Mouse (Mus musculus): ENCODE data around the gene Ero1lb. TPM values are rescaled to one million over a fixed set of nuclear protein-coding genes. Genes with fewer than 3 reads are reported as not detected.
"Not testable (repeated sequence)": the region's sequence is repeated elsewhere in the genome, so short reads cannot be mapped to it uniquely, and the experiment has no call there.

Gene Ero1lb
- polyA plus RNA-seq, 1 experiment from 2014 or later = 15.0 TPM

- WGBS = 81% methylated on average over 4 of the region's 4 CpGs
- not testable (repeated sequence) for H3K9ac ChIP-seq; H3K36me3 ChIP-seq; ATAC-seq (ENCODE audit: low read depth); H3K4me1 ChIP-seq (replicated peaks); H3K4me2 ChIP-seq; H3K4me3 ChIP-seq; H3K27ac ChIP-seq (replicated peaks); H3K27me3 ChIP-seq; H3K9me3 ChIP-seq
Measured at GRCm38 (mm10) chr13:12597075-12597474, 31.4 kb downstream of the Ero1lb start.

GRCm38 (mm10) chr13:12610206-12610605 is 44.5 kb downstream of the Ero1lb start:
- ATAC-seq (ENCODE audit: low read depth) = not testable (repeated sequence)

GRCm38 (mm10) chr13:12614026-12614425 is 48.4 kb downstream of the Ero1lb start:
- H3K9ac ChIP-seq; H3K4me2 ChIP-seq; H3K9me3 ChIP-seq; H3K4me1 ChIP-seq (replicated peaks); H3K4me3 ChIP-seq; ATAC-seq (ENCODE audit: low read depth); H3K27ac ChIP-seq (replicated peaks); H3K27me3 ChIP-seq: not testable (repeated sequence)
- H3K36me3 ChIP-seq = peaks cover 31% of the 10 kb centered on the region
- 93% methylated on average over 6 of the region's 6 CpGs for WGBS

More at GRCm38 (mm10) chr13:12610206-12610605, 44.5 kb downstream of the Ero1lb start:
- peaks cover 14% of the 10 kb centered on the region for H3K36me3 ChIP-seq
- H3K27ac ChIP-seq (replicated peaks); H3K4me2 ChIP-seq; H3K9me3 ChIP-seq; H3K27me3 ChIP-seq; H3K4me1 ChIP-seq (replicated peaks); H3K4me3 ChIP-seq; H3K9ac ChIP-seq: not testable (repeated sequence)

GRCm38 (mm10) chr13:12614591-12614990 is 48.9 kb downstream of the Ero1lb start:
- WGBS = 91% methylated on average over 7 of the region's 7 CpGs
- ATAC-seq (ENCODE audit: low read depth); H3K27ac ChIP-seq (replicated peaks); H3K4me2 ChIP-seq; H3K4me3 ChIP-seq; H3K9me3 ChIP-seq; H3K4me1 ChIP-seq (replicated peaks); H3K9ac ChIP-seq; H3K27me3 ChIP-seq: not testable (repeated sequence)
- peaks cover 37% of the 10 kb centered on the region for H3K36me3 ChIP-seq

GRCm38 (mm10) chr13:12615014-12615413 is 49.3 kb downstream of the Ero1lb start:
- not testable (repeated sequence) for H3K4me3 ChIP-seq; H3K9me3 ChIP-seq; H3K27ac ChIP-seq (replicated peaks); ATAC-seq (ENCODE audit: low read depth); H3K9ac ChIP-seq; H3K4me2 ChIP-seq; H3K4me1 ChIP-seq (replicated peaks); H3K27me3 ChIP-seq
- 92% methylated on average over 10 of the region's 10 CpGs for WGBS
- H3K36me3 ChIP-seq = peaks cover 41% of the 10 kb centered on the region

- H3K4me1 ChIP-seq (replicated peaks) = not testable (repeated sequence)
- WGBS = 94% methylated on average over 3 of the region's 3 CpGs
- H3K36me3 ChIP-seq = peaks cover 56% of the 10 kb centered on the region
Measured at GRCm38 (mm10) chr13:12616489-12616888, 50.8 kb downstream of the Ero1lb start.

GRCm38 (mm10) chr13:12619808-12620207 is 54.1 kb downstream of the Ero1lb start:
- H3K27me3 ChIP-seq; H3K27ac ChIP-seq (replicated peaks); H3K9me3 ChIP-seq; ATAC-seq (ENCODE audit: low read depth); H3K4me1 ChIP-seq (replicated peaks); H3K4me3 ChIP-seq; H3K9ac ChIP-seq; H3K4me2 ChIP-seq: not testable (repeated sequence)
- peaks cover 58% of the 10 kb centered on the region for H3K36me3 ChIP-seq
- WGBS = 91% methylated on average over 8 of the region's 8 CpGs

More at GRCm38 (mm10) chr13:12616489-12616888, 50.8 kb downstream of the Ero1lb start:
- not testable (repeated sequence) for ATAC-seq (ENCODE audit: low read depth); H3K4me3 ChIP-seq; H3K27ac ChIP-seq (replicated peaks); H3K9me3 ChIP-seq; H3K9ac ChIP-seq; H3K27me3 ChIP-seq; H3K4me2 ChIP-seq

- H3K4me2 ChIP-seq; H3K27me3 ChIP-seq; H3K9me3 ChIP-seq; H3K4me1 ChIP-seq (replicated peaks); H3K27ac ChIP-seq (replicated peaks); H3K4me3 ChIP-seq; ATAC-seq (ENCODE audit: low read depth); H3K9ac ChIP-seq: not testable (repeated sequence)
- H3K36me3 ChIP-seq = peaks cover 21% of the 10 kb centered on the region
- 86% methylated on average over 3 of the region's 3 CpGs for WGBS
Measured at GRCm38 (mm10) chr13:12626061-12626460, 60.4 kb downstream of the Ero1lb start.

- H3K27ac ChIP-seq (replicated peaks); H3K9me3 ChIP-seq; H3K4me2 ChIP-seq; H3K9ac ChIP-seq; ATAC-seq (ENCODE audit: low read depth); H3K4me3 ChIP-seq; H3K36me3 ChIP-seq; H3K4me1 ChIP-seq (replicated peaks); H3K27me3 ChIP-seq: not testable (repeated sequence)
- WGBS = 92% methylated on average over 8 of the region's 8 CpGs
Measured at GRCm38 (mm10) chr13:12627746-12628145, 62.1 kb downstream of the Ero1lb start.

GRCm38 (mm10) chr13:12628181-12628580 is 62.5 kb downstream of the Ero1lb start:
- 82% methylated on average over 5 of the region's 5 CpGs for WGBS

GRCm38 (mm10) chr13:12630252-12630651 is 64.6 kb downstream of the Ero1lb start:
- H3K9me3 ChIP-seq; H3K4me2 ChIP-seq; H3K36me3 ChIP-seq; H3K9ac ChIP-seq; H3K4me3 ChIP-seq; H3K27ac ChIP-seq (replicated peaks); H3K27me3 ChIP-seq; H3K4me1 ChIP-seq (replicated peaks); ATAC-seq (ENCODE audit: low read depth): not testable (repeated sequence)
- 94% methylated on average over 5 of the region's 5 CpGs for WGBS

More at GRCm38 (mm10) chr13:12628181-12628580, 62.5 kb downstream of the Ero1lb start:
- H3K4me2 ChIP-seq; H3K4me3 ChIP-seq; H3K9me3 ChIP-seq; H3K27ac ChIP-seq (replicated peaks); H3K36me3 ChIP-seq; H3K27me3 ChIP-seq; ATAC-seq (ENCODE audit: low read depth); H3K4me1 ChIP-seq (replicated peaks); H3K9ac ChIP-seq: not testable (repeated sequence)

- not testable (repeated sequence) for H3K4me3 ChIP-seq; H3K4me1 ChIP-seq (replicated peaks); H3K9ac ChIP-seq; H3K4me2 ChIP-seq; H3K27ac ChIP-seq (replicated peaks); ATAC-seq (ENCODE audit: low read depth); H3K9me3 ChIP-seq; H3K36me3 ChIP-seq; H3K27me3 ChIP-seq
- WGBS = 94% methylated on average over 2 of the region's 6 CpGs
Measured at GRCm38 (mm10) chr13:12634941-12635588, 69.4 kb downstream of the Ero1lb start.

- WGBS = 86% methylated on average over 4 of the region's 4 CpGs
- H3K27me3 ChIP-seq; H3K9ac ChIP-seq; H3K4me2 ChIP-seq; H3K9me3 ChIP-seq; H3K27ac ChIP-seq (replicated peaks); ATAC-seq (ENCODE audit: low read depth); H3K4me1 ChIP-seq (replicated peaks); H3K36me3 ChIP-seq; H3K4me3 ChIP-seq: not testable (repeated sequence)
Measured at GRCm38 (mm10) chr13:12642795-12643194, 77.1 kb downstream of the Ero1lb start.
